Mouse (Mus musculus) forebrain, embryonic 12.5 days (tissue): Measurements from ENCODE around the gene Osr1. TPM values are rescaled to one million over a fixed set of nuclear protein-coding genes. Genes with fewer than 3 reads are reported as not detected.

Source experiments
- ATAC-seq: fragments of 200-750 bp; cut with Nextera tagmentation; 2 replicates; pipeline ENCODE4 v1.8.0; 2017; ENCODE audit warnings: moderate TSS enrichment; ENCODE audit not compliant: low FRiP score
- H3K27ac ChIP-seq: fragments of 300-500 bp; sonication (generic); 2 replicates; pipeline ENCODE4 v1.5.1; 2016; ENCODE audit warnings: mild to moderate bottlenecking
- H3K27me3 ChIP-seq: fragments of 300-500 bp; sonication (generic); 2 replicates; pipeline ENCODE4 v1.6.1; 2016; ENCODE audit warnings: mild to moderate bottlenecking
- H3K36me3 ChIP-seq: fragments of 300-500 bp; sonication (generic); replicated peaks from 2 replicates; pipeline ENCODE4 v1.6.1; 2016; ENCODE audit warnings: mild to moderate bottlenecking
- H3K4me1 ChIP-seq: fragments of 300-500 bp; sonication (generic); 2 replicates; pipeline ENCODE4 v1.6.1; 2016
- H3K4me2 ChIP-seq: fragments of 300-500 bp; sonication (generic); 2 replicates; pipeline ENCODE4 v1.6.1; 2016; ENCODE audit warnings: mild to moderate bottlenecking, moderate library complexity
- H3K4me3 ChIP-seq: fragments of 300-500 bp; sonication (generic); replicated peaks from 2 replicates; pipeline ENCODE4 v1.5.1; 2016; ENCODE audit warnings: mild to moderate bottlenecking
- H3K9ac ChIP-seq: fragments of 300-500 bp; sonication (generic); 2 replicates; pipeline ENCODE4 v1.6.1; 2016; ENCODE audit warnings: mild to moderate bottlenecking
- H3K9me3 ChIP-seq: fragments of 300-500 bp; sonication (generic); 2 replicates; pipeline ENCODE4 v1.6.1; 2016
- polyA plus RNA-seq: library from polyadenylated mRNA; unstranded; fragments of >200 nt; fragmentation: Nextera tagmentation; extraction: Ambion mirVana; gene quantifications from 2 replicates; pipeline ENCODE4 v1.2.1, GENCODE M21; 2016

Osr1 gene
- polyA plus RNA-seq, 1 experiment from 2014 or later: 9.0 TPM

- no peak overlapping the region for H3K27ac ChIP-seq
- no peaks in the 10 kb centered on the region for H3K9me3 ChIP-seq
- H3K4me1 ChIP-seq: no peaks in the 10 kb centered on the region
- H3K27me3 ChIP-seq: no peaks in the 10 kb centered on the region
- H3K4me3 ChIP-seq: no peak overlapping the region
- no peak for ATAC-seq
- no peaks in the 10 kb centered on the region for H3K36me3 ChIP-seq
- H3K4me2 ChIP-seq: no peak overlapping the region
- H3K9ac ChIP-seq: no peak overlapping the region
Observed at GRCm38 (mm10) chr12:9598219-9598618, 28.3 kb downstream of the Osr1 start.
